In genomic region chr5:102770611-102771010, GRCm38 (mm10) we compare ENCODE assay signal across 18 mouse cellular contexts.
DNase-seq lines count a peak whose midpoint lies in the region; ATAC-seq and TF ChIP-seq lines count a peak whose summit lies in the region.
"Had no signal": no experiment of that assay in that cellular context is flagged by ENCODE, and none has a peak within 500 bp of the region (broad histone marks: within the 10 kb centered on the region; RNA-seq: fewer than 3 reads in every experiment).

No protein-coding gene starts in this region.

- H3K4me1 ChIP-seq in kidney, postnatal 0 days (replicated peaks; ENCODE audit: insufficient read depth, low read length): peaks cover 24% of the 10 kb centered on the region

- no peak for ATAC-seq in kidney, postnatal 0 days (replicated peaks; ENCODE audit: low FRiP score, low read depth)
- ATAC-seq: forebrain, embryonic 13.5 days; forebrain, postnatal 0 days had no signal

- TF ChIP-seq CTCF in kidney, postnatal 0 days (IDR thresholded peaks at IDR 0.05; ENCODE audit: low read depth): no peak

- no peaks in the 10 kb centered on the region for H3K36me3 ChIP-seq in kidney, postnatal 0 days (ENCODE audit: insufficient read depth, low read length)
- H3K36me3 ChIP-seq: embryonic facial prominence, embryonic 10.5 days; hindbrain, embryonic 12.5 days had no signal

- no peak overlapping the region for H3K9ac ChIP-seq in kidney, postnatal 0 days (ENCODE audit: low read depth, low read length)
- H3K9ac ChIP-seq: forebrain, embryonic 13.5 days; forebrain, postnatal 0 days; hindbrain, embryonic 12.5 days had no signal

- 44% methylated on average over 7 of the region's 7 CpGs for WGBS in kidney, postnatal 0 days

- H3K27ac ChIP-seq in kidney, postnatal 0 days: no peak overlapping the region
- H3K27ac ChIP-seq: embryonic facial prominence, embryonic 10.5 days; forebrain, embryonic 13.5 days; hindbrain, embryonic 12.5 days had no signal

- DNase-seq in kidney, adult 9 months: peak; percentile 30
- DNase-seq in kidney, postnatal 25 days: no peak
- DNase-seq in kidney, postnatal 0 days (ENCODE audit: low spot score): no peak
- DNase-seq in kidney, adult 8-10 months: no peak
- DNase-seq in lung, postnatal 10 days: peak; percentile 46
- no peak for DNase-seq in lung, postnatal 36 days
- peak; percentile 73 for DNase-seq in skeletal muscle tissue, adult 2 months (ENCODE audit: low read depth, low spot score)
- DNase-seq in cerebellum, postnatal 10 days: no peak
- DNase-seq: adrenal gland, adult 2 months; adrenal gland, postnatal 25 days; cerebellum, adult 18-20 months; cerebellum, adult 9-11 months; forebrain, postnatal 0 days; heart, postnatal 10 days; heart, postnatal 4 days had no signal

- no peaks in the 10 kb centered on the region for H3K27me3 ChIP-seq in kidney, postnatal 0 days (ENCODE audit: insufficient read depth, low read length)
- H3K27me3 ChIP-seq: forebrain, embryonic 13.5 days; hindbrain, embryonic 12.5 days had no signal

- H3K4me3 ChIP-seq in kidney, postnatal 0 days (replicated peaks; ENCODE audit: low read depth, low read length): no peak overlapping the region
- H3K4me3 ChIP-seq: embryonic facial prominence, embryonic 10.5 days; forebrain, embryonic 13.5 days; hindbrain, embryonic 12.5 days had no signal

- H3K4me2 ChIP-seq in kidney, postnatal 0 days (ENCODE audit: low read length): peak overlapping the region; percentile 56
- H3K4me2 ChIP-seq: forebrain, embryonic 13.5 days; hindbrain, embryonic 12.5 days had no signal

- H3K9me3 ChIP-seq in kidney, postnatal 0 days (replicated peaks; ENCODE audit: low read length): no peaks in the 10 kb centered on the region
- H3K9me3 ChIP-seq: embryonic facial prominence, embryonic 10.5 days; forebrain, embryonic 13.5 days; hindbrain, embryonic 12.5 days had no signal

Comparison
In these comparisons a context has a peak if more than half of its experiments do, and no peak if none do; other contexts are left out.
1. DNase-seq: peak in kidney, adult 9 months (single experiment), lung, postnatal 10 days (single experiment) and skeletal muscle tissue, adult 2 months (single experiment); none in kidney, postnatal 25 days (0 of 2), kidney, postnatal 0 days (single experiment), kidney, adult 8-10 months (0 of 2), lung, postnatal 36 days (single experiment) and cerebellum, postnatal 10 days (0 of 2).